Mouse (Mus musculus): ENCODE data around the gene Ngfr. TPM values are rescaled to one million over a fixed set of nuclear protein-coding genes. Genes with fewer than 3 reads are reported as not detected.

Ngfr gene
- polyA plus RNA-seq, 1 experiment from 2014 or later, result 34.5 TPM

DNA sequence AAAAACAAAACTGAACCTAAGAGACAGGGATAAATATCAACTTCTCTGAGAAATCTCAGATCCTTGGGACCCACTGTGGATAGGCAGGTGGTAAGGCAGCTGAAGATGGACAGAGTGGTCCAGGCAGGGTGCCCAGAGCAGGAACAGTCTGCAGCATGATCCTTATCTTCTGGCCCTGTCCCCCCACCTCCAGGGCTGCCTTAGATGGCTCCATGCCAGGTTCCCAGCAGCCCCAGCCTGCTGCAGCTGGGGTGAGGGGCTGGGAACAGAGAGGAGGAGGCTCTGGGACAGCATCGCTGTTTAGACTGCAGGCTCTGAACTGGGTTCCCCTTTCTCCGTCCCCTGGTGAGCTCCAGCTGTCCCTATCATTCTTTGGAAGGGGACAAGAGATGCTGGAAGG lies 27.8 kb downstream of the Ngfr start:
- H3K36me3 ChIP-seq, result no peaks in the 10 kb centered on the region
- ATAC-seq (ENCODE audit: low FRiP score, low read depth), result 0 out of 2 replicates have a peak, but pooled peaks have one; percentile 28

DNA sequence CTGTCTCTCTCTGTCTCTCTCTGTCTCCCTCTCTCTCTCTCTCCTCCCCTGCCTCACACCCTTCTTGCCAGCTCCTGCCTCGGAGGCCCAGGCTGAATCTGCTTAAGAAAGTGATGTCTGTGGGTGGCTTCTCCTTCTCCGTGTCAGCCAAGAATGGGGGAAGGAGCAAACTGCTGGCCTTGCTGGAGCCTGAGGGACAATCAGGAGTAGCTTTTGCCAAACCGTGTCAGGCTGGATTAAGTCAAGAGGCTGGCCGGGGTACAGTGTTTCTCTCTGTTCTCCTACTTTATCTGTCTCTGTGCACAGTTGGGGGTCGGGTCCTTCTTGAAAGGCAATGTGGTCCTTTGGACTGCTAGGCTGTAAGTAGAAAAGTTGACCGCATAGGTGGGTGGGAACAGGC lies 29.8 kb downstream of the Ngfr start:
- no peak for ATAC-seq (ENCODE audit: low FRiP score, low read depth)
- H3K4me1 ChIP-seq, result peaks cover 55% of the 10 kb centered on the region
- no peak overlapping the region for H3K4me3 ChIP-seq
- 49% methylated on average over 6 of the region's 6 CpGs for WGBS
- H3K9ac ChIP-seq, result no peak overlapping the region
- H3K27ac ChIP-seq, result no peak overlapping the region
- no peaks in the 10 kb centered on the region; the same call in 1 of the 2 replicates for H3K9me3 ChIP-seq
- H3K36me3 ChIP-seq, result no peaks in the 10 kb centered on the region
- H3K4me2 ChIP-seq (replicated peaks), result no peak overlapping the region
- H3K27me3 ChIP-seq, result 0 out of 2 replicates have a peak, but pooled peaks cover 7% of the 10 kb centered on the region

More for the DNA sequence above, 27.8 kb downstream of the Ngfr start:
- WGBS, result 68% methylated on average over 2 of the region's 2 CpGs
- Histone ChIP-seq H3K4me1 (peaks cover 53% of the 10 kb centered on the region), H3K27ac (no peak overlapping the region), H3K4me2 (replicated peaks) (no peak overlapping the region), H3K9me3 (no peaks in the 10 kb centered on the region), H3K27me3 (0 out of 2 replicates have a peak, but pooled peaks cover 7% of the 10 kb centered on the region), H3K9ac (peak overlapping the region; percentile 0; the same call in 1 of the 2 replicates), H3K4me3 (no peak overlapping the region)

GRCm38 (mm10) chr11:95557032-95557431 lies 30.5 kb downstream of the Ngfr start:
- ATAC-seq (ENCODE audit: low FRiP score, low read depth), result no peak
- H3K36me3 ChIP-seq, result no peaks in the 10 kb centered on the region
- no peak overlapping the region for H3K4me2 ChIP-seq (replicated peaks)
- 0 out of 2 replicates have a peak, but pooled peaks cover 7% of the 10 kb centered on the region for H3K27me3 ChIP-seq
- WGBS, result 68% methylated on average over 6 of the region's 6 CpGs
- H3K9ac ChIP-seq, result no peak overlapping the region
- no peak overlapping the region for H3K4me3 ChIP-seq
- no peaks in the 10 kb centered on the region; the same call in 1 of the 2 replicates for H3K9me3 ChIP-seq
- peaks cover 50% of the 10 kb centered on the region for H3K4me1 ChIP-seq
- H3K27ac ChIP-seq, result no peak overlapping the region; the same call in 1 of the 2 replicates

GRCm38 (mm10) chr11:95555279-95555678 lies 32.3 kb downstream of the Ngfr start:
- no peaks in the 10 kb centered on the region; the same call in 1 of the 2 replicates for H3K9me3 ChIP-seq
- H3K4me2 ChIP-seq (replicated peaks), result peak overlapping the region; percentile 30
- H3K27ac ChIP-seq, result peak overlapping the region; percentile 73
- H3K27me3 ChIP-seq, result 0 out of 2 replicates have a peak, but pooled peaks cover 3% of the 10 kb centered on the region
- H3K4me1 ChIP-seq, result peaks cover 42% of the 10 kb centered on the region
- H3K4me3 ChIP-seq, result no peak overlapping the region
- H3K9ac ChIP-seq, result no peak overlapping the region
- 8% methylated on average over 8 of the region's 8 CpGs for WGBS
- H3K36me3 ChIP-seq, result no peaks in the 10 kb centered on the region
- 0 out of 2 replicates have a peak, but pooled peaks have one; percentile 25 for ATAC-seq (ENCODE audit: low FRiP score, low read depth)

DNA sequence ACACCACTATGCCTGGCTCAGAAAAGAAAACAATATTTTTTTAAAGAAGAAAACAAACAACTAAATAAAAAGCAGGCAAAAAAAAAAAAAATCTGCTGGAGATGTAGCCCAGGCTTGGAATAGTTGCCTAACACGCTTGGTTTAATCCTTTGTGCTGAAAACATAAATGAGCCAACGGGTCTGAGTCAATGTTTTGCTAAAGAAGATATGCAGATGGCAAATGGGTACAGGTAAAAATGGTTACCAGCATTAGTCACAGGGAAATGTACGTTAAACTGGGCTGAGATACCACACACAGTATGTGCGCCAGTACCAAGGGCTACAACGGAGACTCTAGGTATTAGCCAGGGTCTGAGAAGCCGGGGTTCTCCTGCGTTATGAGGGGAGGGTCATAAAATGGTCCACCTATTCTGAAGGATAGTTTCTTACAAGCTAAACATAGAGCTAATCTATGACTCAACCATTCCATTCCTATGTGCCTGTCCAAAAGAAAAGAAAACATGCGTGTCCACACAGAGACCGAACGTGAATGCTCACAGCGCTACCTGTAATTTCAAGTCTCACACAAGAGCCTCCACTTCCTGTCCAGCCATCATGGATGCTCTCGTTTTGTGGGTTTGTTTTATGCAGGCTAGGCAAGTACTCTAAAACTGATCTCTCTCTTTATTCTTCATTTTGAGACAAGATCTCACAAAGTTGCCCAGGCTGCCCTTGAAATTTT lies 37.1 kb downstream of the Ngfr start:
- ATAC-seq (ENCODE audit: low FRiP score, low read depth), result no peak
- WGBS, result 85% methylated on average over 12 of the region's 12 CpGs
- Histone ChIP-seq H3K4me2 (replicated peaks) (no peak overlapping the region), H3K9me3 (no peaks in the 10 kb centered on the region; the same call in 1 of the 2 replicates), H3K36me3 (no peaks in the 10 kb centered on the region), H3K9ac (no peak overlapping the region), H3K27ac (no peak overlapping the region), H3K27me3 (no peaks in the 10 kb centered on the region; the same call in 1 of the 2 replicates), H3K4me3 (no peak overlapping the region), H3K4me1 (peaks cover 10% of the 10 kb centered on the region)

DNA sequence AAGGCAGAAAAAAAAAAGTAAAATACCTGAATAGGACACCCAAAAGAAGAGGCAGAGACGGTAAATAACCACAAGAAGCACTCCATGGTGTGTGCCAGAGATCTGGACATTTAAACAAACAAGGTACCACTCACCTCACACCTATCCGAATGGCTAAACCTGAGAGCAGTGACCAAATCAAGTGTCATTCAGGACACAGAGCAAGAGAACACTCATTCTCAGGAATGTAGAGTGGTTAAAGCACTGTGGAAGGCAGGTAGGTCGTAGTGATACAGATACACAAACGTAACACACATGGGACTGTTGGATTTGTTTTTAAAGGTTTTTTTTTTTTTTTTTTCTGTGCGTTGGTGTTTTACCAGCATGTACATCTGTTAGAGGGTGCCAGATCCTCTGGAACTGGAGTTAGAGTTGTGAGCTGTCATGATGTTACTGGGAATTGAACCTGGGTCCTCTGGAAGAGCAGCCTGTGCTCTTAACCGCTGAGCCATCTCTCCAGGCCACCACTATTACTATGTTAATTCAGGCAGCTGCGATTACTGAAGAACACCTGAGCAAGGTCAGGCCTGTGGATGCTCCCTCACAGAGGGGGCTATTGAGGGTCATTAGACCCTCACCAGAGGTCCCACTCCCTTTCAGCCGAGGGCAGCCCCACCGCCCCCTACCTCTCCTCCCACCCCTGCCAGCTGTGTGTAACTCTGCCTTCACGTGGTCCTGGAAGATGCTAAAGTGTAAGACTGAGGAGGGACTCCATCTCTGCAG lies 41.3 kb downstream of the Ngfr start:
- no peak overlapping the region for H3K4me3 ChIP-seq
- H3K9ac ChIP-seq, result no peak overlapping the region
- H3K4me2 ChIP-seq (replicated peaks), result no peak overlapping the region
- H3K9me3 ChIP-seq, result no peaks in the 10 kb centered on the region
- no peak for ATAC-seq (ENCODE audit: low FRiP score, low read depth)
- peaks cover under 1% of the 10 kb centered on the region; the same call in 1 of the 2 replicates for H3K27me3 ChIP-seq
- H3K27ac ChIP-seq, result no peak overlapping the region
- H3K36me3 ChIP-seq, result no peaks in the 10 kb centered on the region
- peaks cover 15% of the 10 kb centered on the region for H3K4me1 ChIP-seq
- WGBS, result 58% methylated on average over 10 of the region's 10 CpGs

GRCm38 (mm10) chr11:95544546-95545327 lies 42.8 kb downstream of the Ngfr start:
- 78% methylated on average over 8 of the region's 8 CpGs for WGBS
- no peak for ATAC-seq (ENCODE audit: low FRiP score, low read depth)

GRCm38 (mm10) chr11:95540637-95541385 lies 46.7 kb downstream of the Ngfr start:
- Histone ChIP-seq H3K4me1 (peaks cover 43% of the 10 kb centered on the region), H3K27ac (no peak overlapping the region), H3K4me3 (no peak overlapping the region), H3K36me3 (no peaks in the 10 kb centered on the region), H3K9ac (no peak overlapping the region), H3K27me3 (peaks cover 11% of the 10 kb centered on the region), H3K9me3 (no peaks in the 10 kb centered on the region), H3K4me2 (replicated peaks) (peak overlapping the region; percentile 5; the same call in 1 of the 2 replicates)
- no peak; the same call in 1 of the 2 replicates for ATAC-seq (ENCODE audit: low FRiP score, low read depth)
- 23% methylated on average over 18 of the region's 18 CpGs for WGBS

More at GRCm38 (mm10) chr11:95544546-95545327, 42.8 kb downstream of the Ngfr start:
- Histone ChIP-seq H3K27me3 (peaks cover 4% of the 10 kb centered on the region), H3K9ac (no peak overlapping the region), H3K4me1 (peaks cover 30% of the 10 kb centered on the region), H3K4me3 (no peak overlapping the region), H3K27ac (no peak overlapping the region), H3K36me3 (no peaks in the 10 kb centered on the region), H3K4me2 (replicated peaks) (no peak overlapping the region), H3K9me3 (no peaks in the 10 kb centered on the region)

DNA sequence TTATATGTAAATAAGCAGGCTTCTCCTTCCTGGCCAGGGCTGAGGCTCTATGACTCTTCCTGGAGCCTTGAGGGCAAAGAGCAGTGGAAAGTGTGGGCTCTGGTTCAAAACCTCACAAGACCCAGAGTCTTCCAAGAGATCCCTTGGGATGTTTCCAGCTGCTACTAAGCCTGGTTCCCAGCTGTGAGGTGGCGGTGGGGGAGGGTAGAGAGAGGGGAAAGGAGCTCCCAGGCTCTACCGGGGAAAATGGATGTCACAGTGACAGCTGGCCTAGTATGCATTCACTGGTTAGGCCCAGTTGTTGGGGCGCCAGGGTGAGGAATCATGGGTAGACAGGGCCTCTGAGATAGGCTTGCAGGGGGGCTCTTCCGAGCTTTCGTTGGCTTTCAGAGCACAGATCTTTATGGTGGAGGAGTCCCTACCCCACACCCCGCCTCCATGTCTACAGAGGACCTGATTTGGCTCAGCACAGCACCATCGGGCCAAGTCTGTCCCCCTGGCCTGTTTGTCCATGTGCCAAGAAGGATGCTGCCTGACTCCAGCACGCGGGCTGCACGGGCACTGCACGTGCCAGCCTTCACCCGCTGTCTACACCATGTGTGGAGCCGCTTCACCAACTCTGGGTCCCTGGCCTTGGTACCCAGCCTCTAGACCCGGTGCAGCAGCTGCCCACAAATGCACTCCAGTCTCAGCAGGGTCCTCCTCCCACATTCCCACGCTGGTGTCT lies 49.0 kb downstream of the Ngfr start:
- Histone ChIP-seq H3K4me3 (no peak overlapping the region), H3K9ac (no peak overlapping the region), H3K27me3 (peaks cover 27% of the 10 kb centered on the region), H3K9me3 (no peaks in the 10 kb centered on the region), H3K4me2 (replicated peaks) (no peak overlapping the region), H3K4me1 (peaks cover 41% of the 10 kb centered on the region), H3K27ac (no peak overlapping the region), H3K36me3 (no peaks in the 10 kb centered on the region)
- 70% methylated on average over 15 of the region's 15 CpGs for WGBS
- 0 out of 2 replicates have a peak, but pooled peaks have one; percentile 16 for ATAC-seq (ENCODE audit: low FRiP score, low read depth)

DNA sequence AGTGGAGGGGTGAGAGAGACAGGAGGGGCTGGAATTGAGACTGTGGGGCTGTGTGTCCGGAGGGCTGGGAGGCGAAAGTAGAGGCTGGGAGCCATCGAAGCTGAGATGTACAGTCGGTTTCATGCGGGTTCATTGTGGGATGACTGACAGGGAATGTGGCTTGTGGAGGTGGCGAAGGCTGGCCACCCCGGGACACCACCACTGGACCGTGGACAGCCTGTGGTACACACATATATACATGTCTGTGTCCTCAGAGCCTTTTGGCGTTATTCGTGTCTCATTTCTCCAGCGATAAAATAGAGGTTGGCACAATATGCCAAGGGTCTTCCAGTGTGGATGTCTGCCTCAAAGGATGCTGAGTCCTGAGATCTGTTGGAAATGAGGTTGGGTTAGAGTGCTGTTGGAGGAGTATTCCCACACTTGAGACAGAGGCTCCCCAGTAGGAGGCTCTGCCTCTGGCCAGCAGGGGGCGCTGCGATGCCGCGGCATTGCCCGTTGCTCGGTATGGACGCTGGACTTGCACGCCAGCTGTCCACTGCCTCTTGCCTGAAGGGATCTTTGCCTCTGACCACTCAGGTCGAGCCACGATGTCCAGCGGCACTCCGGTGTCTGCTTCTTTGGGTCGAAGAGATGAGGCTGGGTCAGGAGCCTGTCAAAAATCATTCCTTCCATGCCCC lies 53.9 kb downstream of the Ngfr start:
- no peaks in the 10 kb centered on the region for H3K36me3 ChIP-seq
- no peak overlapping the region for H3K9ac ChIP-seq
- peak; percentile 84 for ATAC-seq (ENCODE audit: low FRiP score, low read depth)
- H3K9me3 ChIP-seq, result no peaks in the 10 kb centered on the region
- peaks cover 19% of the 10 kb centered on the region for H3K27me3 ChIP-seq
- peak overlapping the region; percentile 56 for H3K4me2 ChIP-seq (replicated peaks)
- H3K4me1 ChIP-seq, result peaks cover 10% of the 10 kb centered on the region
- WGBS, result 19% methylated on average over 24 of the region's 24 CpGs
- peak overlapping the region; percentile 22; the same call in 1 of the 2 replicates for H3K4me3 ChIP-seq
- H3K27ac ChIP-seq, result no peak overlapping the region

Measured in limb, embryonic 13.5 days (tissue).